Mouse (Mus musculus) heart, embryonic 14.5 days (tissue): ENCODE results near the gene Rfng. TPM values are rescaled to one million over a fixed set of nuclear protein-coding genes. Genes with fewer than 3 reads are reported as not detected.

Source experiments
- ATAC-seq: fragments of 200-750 bp; cut with Nextera tagmentation; 2 replicates; pipeline ENCODE4 v1.8.0; 2017; ENCODE audit warnings: low read depth, moderate TSS enrichment; ENCODE audit not compliant: insufficient number of reproducible peaks, insufficient read depth, low FRiP score
- H3K27ac ChIP-seq, 2 experiments: fragments of 200-500 bp in 1 of 2; fragments of 300-500 bp in 1 of 2; sonication (generic) in 1 of 2; replicated peaks in 1 of 2; 2 replicates each; pipeline ENCODE4 v1.5.1; 2012 to 2014; ENCODE audit warnings: low read depth in 2 of 2, low read length in 2 of 2, control low read depth in 1 of 2, mild to moderate bottlenecking in 1 of 2, mixed read lengths in 1 of 2; ENCODE audit not compliant: control insufficient read depth in 1 of 2, insufficient read depth in 1 of 2
- H3K27me3 ChIP-seq: fragments of 300-500 bp; sonication (generic); 2 replicates; pipeline ENCODE4 v1.6.1; 2014; ENCODE audit warnings: mild to moderate bottlenecking, low read length, control low read depth; ENCODE audit not compliant: control insufficient read depth, insufficient read depth
- H3K36me3 ChIP-seq: fragments of 300-500 bp; sonication (generic); 2 replicates; pipeline ENCODE4 v1.6.1; 2014; ENCODE audit warnings: mild to moderate bottlenecking, control low read depth, low read length, mixed read lengths; ENCODE audit not compliant: control insufficient read depth, insufficient read depth
- H3K4me1 ChIP-seq, 2 experiments: fragments of 200-500 bp in 1 of 2; fragments of 300-500 bp in 1 of 2; sonication (generic) in 1 of 2; 2 replicates each; pipeline ENCODE4 v1.6.1; 2012 to 2014; ENCODE audit warnings: low read length in 2 of 2, control low read depth in 1 of 2, mixed read lengths in 1 of 2; ENCODE audit not compliant: control insufficient read depth in 2 of 2, insufficient read depth in 2 of 2
- H3K4me2 ChIP-seq: fragments of 300-500 bp; sonication (generic); 2 replicates; pipeline ENCODE4 v1.6.1; 2014; ENCODE audit warnings: mild to moderate bottlenecking, low read length
- H3K4me3 ChIP-seq, 2 experiments: fragments of 200-500 bp in 1 of 2; fragments of 300-500 bp in 1 of 2; sonication (generic) in 1 of 2; 2 replicates each; pipeline ENCODE4 v1.5.1; 2012 to 2014; ENCODE audit warnings: low read length in 2 of 2, mild to moderate bottlenecking in 2 of 2, control low read depth in 1 of 2, low read depth in 1 of 2, moderate library complexity in 1 of 2; ENCODE audit not compliant: control insufficient read depth in 1 of 2, insufficient read depth in 1 of 2
- H3K9ac ChIP-seq: fragments of 300-500 bp; sonication (generic); 2 replicates; pipeline ENCODE4 v1.6.1; 2014; ENCODE audit warnings: mild to moderate bottlenecking, low read length
- H3K9me3 ChIP-seq: fragments of 300-500 bp; sonication (generic); 2 replicates; pipeline ENCODE4 v1.6.1; 2016; ENCODE audit warnings: low read length, control low read depth; ENCODE audit not compliant: control insufficient read depth
- WGBS: fragments of 180-500 bp; shearing (Covaris S2); extraction: QIAGEN DNeasy Blood & Tissue Kit; methylation state at CpG from one replicate; pipeline ENCODE4 v1.1.7; 2014; 5-methylcytosine and 5-hydroxymethylcytosine counted together
- polyA plus RNA-seq: library from polyadenylated mRNA; unstranded; fragments of >200 nt; fragmentation: Nextera tagmentation; extraction: Ambion mirVana; gene quantifications from 2 replicates; pipeline ENCODE4 v1.2.1, GENCODE M21; 2014

The Rfng gene
- polyA plus RNA-seq, 1 experiment from 2014 or later = 16.7 TPM

GRCm38 (mm10) chr11:120749430-120749829 lies 34.6 kb downstream of the Rfng start:
- H3K9ac ChIP-seq = no peak overlapping the region
- H3K27me3 ChIP-seq = no peaks in the 10 kb centered on the region
- H3K4me3 ChIP-seq = no peak overlapping the region
- no peaks in the 10 kb centered on the region for H3K9me3 ChIP-seq
- no peak overlapping the region for H3K27ac ChIP-seq
- 49% methylated on average over 8 of the region's 8 CpGs for WGBS
- no peak overlapping the region for H3K4me2 ChIP-seq
- no peaks in the 10 kb centered on the region for H3K4me1 ChIP-seq
- H3K36me3 ChIP-seq = no peaks in the 10 kb centered on the region
- ATAC-seq = no peak

GRCm38 (mm10) chr11:120747974-120748373 lies 36.0 kb downstream of the Rfng start:
- Histone ChIP-seq H3K4me1 (no peaks in the 10 kb centered on the region), H3K9ac (no peak overlapping the region), H3K4me3 (no peak overlapping the region), H3K9me3 (no peaks in the 10 kb centered on the region), H3K27ac (no peak overlapping the region), H3K36me3 (no peaks in the 10 kb centered on the region), H3K4me2 (no peak overlapping the region), H3K27me3 (no peaks in the 10 kb centered on the region)
- no peak for ATAC-seq
- WGBS = 82% methylated on average over 4 of the region's 4 CpGs

- no peaks in the 10 kb centered on the region for H3K9me3 ChIP-seq
- no peak overlapping the region for H3K4me3 ChIP-seq
- 0 out of 2 replicates have a peak, but pooled peaks cover 1% of the 10 kb centered on the region for H3K27me3 ChIP-seq
- H3K9ac ChIP-seq = no peak overlapping the region
- 72% methylated on average over 7 of the region's 7 CpGs for WGBS
- H3K36me3 ChIP-seq = no peaks in the 10 kb centered on the region
- H3K27ac ChIP-seq = no peak overlapping the region
- no peak for ATAC-seq
- no peaks in the 10 kb centered on the region for H3K4me1 ChIP-seq
- no peak overlapping the region for H3K4me2 ChIP-seq
Observed at GRCm38 (mm10) chr11:120744121-120744701, 39.8 kb downstream of the Rfng start.

GRCm38 (mm10) chr11:120740981-120741380 lies 43.0 kb downstream of the Rfng start:
- no peak overlapping the region for H3K4me3 ChIP-seq
- no peak overlapping the region for H3K9ac ChIP-seq
- WGBS = 88% methylated on average over 5 of the region's 5 CpGs
- no peaks in the 10 kb centered on the region for H3K9me3 ChIP-seq
- H3K27me3 ChIP-seq = 0 out of 2 replicates have a peak, but pooled peaks cover 4% of the 10 kb centered on the region
- ATAC-seq = no peak
- H3K36me3 ChIP-seq = no peaks in the 10 kb centered on the region
- H3K27ac ChIP-seq = no peak overlapping the region
- no peak overlapping the region for H3K4me2 ChIP-seq
- no peaks in the 10 kb centered on the region for H3K4me1 ChIP-seq

GRCm38 (mm10) chr11:120736424-120736823 lies 47.6 kb downstream of the Rfng start:
- Histone ChIP-seq H3K9me3 (no peaks in the 10 kb centered on the region), H3K4me3 (no peak overlapping the region), H3K27me3 (0 out of 2 replicates have a peak, but pooled peaks cover 4% of the 10 kb centered on the region), H3K27ac (no peak overlapping the region), H3K4me2 (no peak overlapping the region), H3K9ac (no peak overlapping the region), H3K4me1 (peaks cover 2% of the 10 kb centered on the region in 2 experiments; a peak in 1 of 4 replicates), H3K36me3 (no peaks in the 10 kb centered on the region)
- WGBS = 65% methylated on average over 6 of the region's 6 CpGs
- ATAC-seq = no peak

GRCm38 (mm10) chr11:120733521-120733920 lies 50.5 kb downstream of the Rfng start:
- H3K27me3 ChIP-seq = peaks cover 12% of the 10 kb centered on the region
- H3K9ac ChIP-seq = no peak overlapping the region
- no peak for ATAC-seq
- 46% methylated on average over 6 of the region's 6 CpGs for WGBS
- peaks cover 2% of the 10 kb centered on the region in 2 experiments; a peak in 1 of 4 replicates for H3K4me1 ChIP-seq
- H3K9me3 ChIP-seq = no peaks in the 10 kb centered on the region
- H3K4me3 ChIP-seq = no peak overlapping the region
- H3K27ac ChIP-seq = no peak overlapping the region
- no peaks in the 10 kb centered on the region for H3K36me3 ChIP-seq
- H3K4me2 ChIP-seq = no peak overlapping the region

- 0 out of 4 replicates have a peak within 1 kb of the TSS, but pooled peaks of 1 of the 2 experiments have one; percentile 6 for H3K27ac ChIP-seq
- peaks cover 2% of the 10 kb centered on the region in 2 experiments; a peak in 1 of 4 replicates for H3K4me1 ChIP-seq
- 60% methylated on average over 12 of the region's 12 CpGs for WGBS
- H3K9ac ChIP-seq = no peak within 1 kb of the TSS
- peaks cover 15% of the 10 kb centered on the region for H3K27me3 ChIP-seq
- no peak within 1 kb of the TSS for H3K4me2 ChIP-seq
- H3K4me3 ChIP-seq = no peak within 1 kb of the TSS
- no peaks in the 10 kb centered on the region for H3K9me3 ChIP-seq
- H3K36me3 ChIP-seq = no peaks in the 10 kb centered on the region
- ATAC-seq = no peak
Observed at GRCm38 (mm10) chr11:120731858-120732680, 51.9 kb downstream of the Rfng start, which contains the start of gene Cbr2. TSS of gene Cbr2 (minus strand) at chr11:120732114.
